Mouse (Mus musculus): ENCODE data around the gene Scgb1b27.
"Not testable (repeated sequence)": the region's sequence is repeated elsewhere in the genome, so short reads cannot be mapped to it uniquely, and the experiment has no call there.

Scgb1b27 gene

GRCm38 (mm10) chr7:34021183-34021582, at the start of gene Scgb1b27:
TSS of gene Scgb1b27 (plus strand) at chr7:34021483.
- not testable (repeated sequence) for DNase-seq (ENCODE audit: low spot score in 2 of 2)

GRCm38 (mm10) chr7:33982281-33982680, 39.0 kb upstream of the Scgb1b27 start:
- DNase-seq (ENCODE audit: low spot score in 2 of 2): peak; percentile 0

GRCm38 (mm10) chr7:34013842-34014241, 7.4 kb upstream of the Scgb1b27 start, which contains the start of gene Scgb2b27:
TSS of gene Scgb2b27 (minus strand) at chr7:34013942.
- DNase-seq (ENCODE audit: low spot score in 2 of 2): no peak

GRCm38 (mm10) chr7:34025641-34026040, 4.4 kb downstream of the Scgb1b27 start:
- no peak for DNase-seq (ENCODE audit: low spot score in 2 of 2)

GRCm38 (mm10) chr7:34027202-34027601, 5.9 kb downstream of the Scgb1b27 start:
- not testable (repeated sequence) for DNase-seq (ENCODE audit: low spot score in 2 of 2)

GRCm38 (mm10) chr7:34030026-34030425, 8.7 kb downstream of the Scgb1b27 start:
- DNase-seq (ENCODE audit: low spot score in 2 of 2): no peak

- not testable (repeated sequence) for DNase-seq (ENCODE audit: low spot score in 2 of 2)
Measured at GRCm38 (mm10) chr7:34034579-34034978, 13.3 kb downstream of the Scgb1b27 start.

GRCm38 (mm10) chr7:34036076-34036815, 15.0 kb downstream of the Scgb1b27 start:
- DNase-seq (ENCODE audit: low spot score in 2 of 2): not testable (repeated sequence)

- DNase-seq (ENCODE audit: low spot score in 2 of 2): not testable (repeated sequence)
Measured at GRCm38 (mm10) chr7:34068132-34068531, 46.8 kb downstream of the Scgb1b27 start.

All from frontal cortex, postnatal 36 days (tissue).